Mouse (Mus musculus) CH12.LX (cell line): ENCODE measurements around the gene Gpr179. TPM values are rescaled to one million over a fixed set of nuclear protein-coding genes. Genes with fewer than 3 reads are reported as not detected.

Experiments used
- DNase-seq: peaks from one replicate; pipeline ENCODE4 v3.0.0-alpha.2; 2013; ENCODE audit errors: extremely low read depth
- H3K27ac ChIP-seq: 2 replicates; pipeline ENCODE4 v1.5.1; 2012; ENCODE audit warnings: low read depth, mild to moderate bottlenecking, control low read depth, moderate library complexity; ENCODE audit not compliant: insufficient read depth
- H3K27me3 ChIP-seq: replicated peaks from 2 replicates; pipeline ENCODE3; 2012; ENCODE audit warnings: inconsistent platforms
- H3K36me3 ChIP-seq, 2 experiments: replicated peaks in 1 of 2; 2 replicates each; pipeline versions ENCODE3 to v1.6.1; 2012; ENCODE audit warnings: inconsistent platforms in 1 of 2, low read length in 1 of 2, mild to moderate bottlenecking in 1 of 2, mixed read lengths in 1 of 2, moderate library complexity in 1 of 2; ENCODE audit not compliant: control insufficient read depth in 1 of 2, insufficient read depth in 1 of 2
- H3K4me1 ChIP-seq, 2 experiments: 2 replicates each; pipeline ENCODE4 v1.6.1; 2012; ENCODE audit warnings: inconsistent platforms in 1 of 2, moderate library complexity in 1 of 2; ENCODE audit not compliant: insufficient read depth in 2 of 2, control insufficient read depth in 1 of 2
- H3K4me2 ChIP-seq: 2 replicates; pipeline ENCODE4 v1.6.1; 2012; ENCODE audit warnings: low read depth, mild to moderate bottlenecking, control low read depth; ENCODE audit not compliant: poor library complexity, insufficient read depth, severe bottlenecking
- H3K4me3 ChIP-seq, 3 experiments: fragments of 150-350 bp in 1 of 3; sonication (generic) in 1 of 3; replicated peaks in 1 of 3; 2 replicates each; pipeline versions ENCODE3 to v1.5.1; 2011 to 2012; ENCODE audit warnings: low read depth in 2 of 3, low read length in 2 of 3, mild to moderate bottlenecking in 2 of 3, moderate library complexity in 2 of 3, control low read depth in 1 of 3, improper control_type of control experiment in 1 of 3, inconsistent platforms in 1 of 3, mixed read lengths in 1 of 3; ENCODE audit not compliant: poor library complexity in 1 of 3
- H3K79me2 ChIP-seq: replicated peaks from 2 replicates; pipeline ENCODE4 v1.6.1; 2012; ENCODE audit warnings: mild to moderate bottlenecking, moderate library complexity; ENCODE audit not compliant: control insufficient read depth, poor library complexity, insufficient read depth, severe bottlenecking; ENCODE audit errors: extremely low read depth
- H3K9ac ChIP-seq: 2 replicates; pipeline ENCODE4 v1.6.1; 2012; ENCODE audit warnings: low read depth, mild to moderate bottlenecking, control low read depth, moderate library complexity; ENCODE audit not compliant: insufficient read depth
- H3K9me3 ChIP-seq: replicated peaks from 2 replicates; pipeline ENCODE3; 2012; ENCODE audit warnings: low read length, inconsistent platforms, mixed read lengths
- CHD2 ChIP-seq: IDR thresholded peaks from 2 replicates; pipeline ENCODE4 v1.6.1; 2011; ENCODE audit warnings: low read length, improper control_type of control experiment
- CTCF ChIP-seq, 2 experiments: IDR thresholded peaks in 1 of 2; conservative IDR thresholded peaks in 1 of 2; 2 replicates each; pipeline ENCODE4 v1.5.1; 2011 to 2012; ENCODE audit warnings: low read depth in 2 of 2, low read length in 2 of 2, improper control_type of control experiment in 1 of 2, inconsistent platforms in 1 of 2, mild to moderate bottlenecking in 1 of 2, moderate library complexity in 1 of 2
- E2F4 ChIP-seq: IDR thresholded peaks from 2 replicates; pipeline ENCODE4 v1.6.1; 2011; ENCODE audit warnings: low read depth, low read length, improper control_type of control experiment; ENCODE audit not compliant: insufficient replicate concordance
- ETS1 ChIP-seq: conservative IDR thresholded peaks from 2 replicates; pipeline ENCODE4 v1.6.1; 2012; ENCODE audit warnings: low read depth, mild to moderate bottlenecking, inconsistent platforms, low read length, improper control_type of control experiment, moderate library complexity
- JUN ChIP-seq: IDR thresholded peaks from 2 replicates; pipeline ENCODE4 v1.6.1; 2011; ENCODE audit warnings: low read depth, mild to moderate bottlenecking, low read length, improper control_type of control experiment, moderate library complexity; ENCODE audit not compliant: insufficient read depth
- KAT2A ChIP-seq: IDR thresholded peaks from 2 replicates; pipeline ENCODE4 v1.6.1; 2012; ENCODE audit warnings: low read length, improper control_type of control experiment, inconsistent platforms; ENCODE audit not compliant: insufficient replicate concordance
- MAFK ChIP-seq: IDR thresholded peaks from 2 replicates; pipeline ENCODE4 v1.6.1; 2011; ENCODE audit warnings: low read length, improper control_type of control experiment; ENCODE audit not compliant: insufficient replicate concordance
- MAZ ChIP-seq: IDR thresholded peaks from 2 replicates; pipeline ENCODE4 v1.6.1; 2012; ENCODE audit warnings: low read depth, mild to moderate bottlenecking, inconsistent platforms, low read length, improper control_type of control experiment, moderate library complexity
- NRF1 ChIP-seq: IDR thresholded peaks from 2 replicates; pipeline ENCODE4 v1.6.1; 2014; ENCODE audit warnings: low read depth, mild to moderate bottlenecking, inconsistent platforms, low read length, improper control_type of control experiment, moderate library complexity
- SIN3A ChIP-seq: IDR thresholded peaks from 2 replicates; pipeline ENCODE4 v1.6.1; 2012; ENCODE audit warnings: low read length, improper control_type of control experiment, inconsistent platforms
- SMC3 ChIP-seq: IDR thresholded peaks from 2 replicates; pipeline ENCODE4 v1.6.1; 2011; ENCODE audit warnings: low read depth, low read length, improper control_type of control experiment
- USF2 ChIP-seq: conservative IDR thresholded peaks from 2 replicates; pipeline ENCODE4 v1.6.1; 2011; ENCODE audit warnings: low read depth, low read length, improper control_type of control experiment
- ZC3H11A ChIP-seq: IDR thresholded peaks from 2 replicates; pipeline ENCODE4 v1.6.1; 2012; ENCODE audit warnings: low read depth, mild to moderate bottlenecking, inconsistent platforms, low read length, improper control_type of control experiment
- ZKSCAN1 ChIP-seq: IDR thresholded peaks from 2 replicates; pipeline ENCODE4 v1.6.1; 2012; ENCODE audit warnings: low read depth, inconsistent platforms, low read length, improper control_type of control experiment, borderline replicate concordance
- ZMIZ1 ChIP-seq: IDR thresholded peaks from 2 replicates; pipeline ENCODE4 v1.6.1; 2012; ENCODE audit warnings: low read depth, mild to moderate bottlenecking, inconsistent platforms, low read length, improper control_type of control experiment
- ZNF384 ChIP-seq: IDR thresholded peaks from 2 replicates; pipeline ENCODE4 v1.6.1; 2012; ENCODE audit warnings: low read depth, low read length, improper control_type of control experiment, inconsistent platforms
- dilution Hi-C: fragments of 300-500 bp; cut with MboI; formaldehyde crosslinking; loops from 2 replicates; pipeline ENCODE4 v1.14.3; 2020; ENCODE audit warnings: low sequenced_read_pairs; ENCODE audit not compliant: extremely low pct_unique_long_range_greater_than_20kb, extremely low pct_ligation_motif_present
- in situ Hi-C: fragments of 300-500 bp; cut with MboI; formaldehyde crosslinking; loops from 3 replicates; pipeline ENCODE4 v1.14.3; 2019; ENCODE audit warnings: low sequenced_read_pairs, low pct_ligation_motif_present, low pct_unique_long_range_greater_than_20kb, mixed read lengths
- polyA plus RNA-seq: library from polyadenylated mRNA; unstranded; fragments of >175 nt; gene quantifications from 2 replicates; pipeline ENCODE4 v1.2.1, GENCODE M21; 2012; ENCODE audit warnings: low read depth; ENCODE audit not compliant: insufficient read length
- total RNA-seq, 2 experiments: library from RNA; depleted of rRNA; stranded (reverse); fragments of 300-350 nt in 1 of 2; fragments of >200 nt in 1 of 2; gene quantifications; 2 replicates each; pipeline ENCODE4 v1.2.3; 2012 to 2014

Gene Gpr179
- total and polyA plus RNA-seq, 3 experiments, result 0.03 to 0.08 TPM; not detected in 1

DNA sequence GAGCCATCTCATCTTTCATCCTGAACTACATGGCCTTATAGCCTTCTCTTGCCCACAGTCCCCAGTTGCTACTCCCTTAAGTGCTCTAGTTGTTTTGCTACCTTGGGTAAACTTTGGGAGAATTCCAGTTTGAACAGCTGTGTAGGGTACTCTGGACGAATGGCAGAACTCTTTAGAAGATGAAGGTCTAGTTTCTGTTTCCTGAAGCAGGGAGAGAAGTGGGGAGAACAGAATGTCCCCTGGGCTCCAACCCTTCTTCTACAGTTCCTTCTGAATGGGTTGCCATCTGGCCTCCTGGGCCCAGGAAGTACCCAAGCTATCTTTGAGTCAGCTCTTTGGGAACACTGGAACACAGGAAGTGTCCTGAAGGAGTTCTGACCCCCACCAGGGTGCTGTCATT is 18.0 kb downstream of the Gpr179 start:
- in situ Hi-C loops (no loop called here), dilution Hi-C loops (no loop called here)
- DNase-seq, result no peak
- Histone ChIP-seq H3K27ac (no peak overlapping the region), H3K79me2 (no peaks in the 10 kb centered on the region), H3K4me2 (no peak overlapping the region), H3K27me3 (no peaks in the 10 kb centered on the region), H3K9me3 (no peaks in the 10 kb centered on the region), H3K36me3 (peaks cover 10 to 40% of the 10 kb centered on the region in 2 experiments), H3K4me3 (no peak overlapping the region), H3K4me1 (peaks cover 20 to 45% of the 10 kb centered on the region in 2 experiments), H3K9ac (no peak overlapping the region)
- no peak for TF ChIP-seq ZNF384
- TF ChIP-seq CTCF (conservative IDR thresholded peaks at IDR 0.05 in 1 of 2, IDR thresholded peaks at IDR 0.05 in 1 of 2; ENCODE audit: low read depth in 2 of 2, low read length in 2 of 2), result no peak
- no peak for TF ChIP-seq ZKSCAN1
- TF ChIP-seq CHD2, result no peak
- TF ChIP-seq MAZ, result no peak
- TF ChIP-seq ZMIZ1, result no peak
- no peak for TF ChIP-seq ETS1
- TF ChIP-seq NRF1, result no peak

DNA sequence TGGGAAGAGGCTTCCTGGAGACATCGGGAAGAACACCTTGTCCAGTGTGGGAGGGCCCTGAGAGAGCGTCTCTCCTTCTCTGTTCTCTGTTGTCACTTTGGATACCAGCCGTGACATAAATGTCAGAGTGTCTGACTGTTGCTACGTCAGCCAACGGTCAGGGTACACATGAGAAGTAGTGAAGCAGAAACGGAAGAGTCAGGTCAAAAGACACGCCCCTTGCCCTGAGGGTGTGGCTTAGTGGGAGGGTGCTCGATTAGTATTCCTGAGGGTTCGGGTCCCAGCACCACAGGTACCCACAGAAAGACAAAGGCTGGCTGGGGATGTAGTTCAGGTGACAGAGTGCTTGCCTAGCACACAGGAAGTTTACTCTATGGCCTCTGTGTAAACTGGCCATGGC is 18.8 kb downstream of the Gpr179 start:
- TF ChIP-seq USF2, result no peak
- no peak for TF ChIP-seq MAZ
- TF ChIP-seq KAT2A, result no peak
- no peak for TF ChIP-seq ETS1
- TF ChIP-seq SMC3, result no peak
- TF ChIP-seq E2F4, result no peak
- TF ChIP-seq ZC3H11A, result no peak
- no peak for TF ChIP-seq JUN
- TF ChIP-seq SIN3A, result no peak
- no peak for TF ChIP-seq ZMIZ1
- no peak for TF ChIP-seq MAFK
- TF ChIP-seq NRF1, result no peak
- Histone ChIP-seq H3K36me3 (peaks cover 18 to 48% of the 10 kb centered on the region in 2 experiments), H3K9me3 (no peaks in the 10 kb centered on the region), H3K27me3 (no peaks in the 10 kb centered on the region), H3K9ac (no peak overlapping the region), H3K4me2 (no peak overlapping the region), H3K79me2 (no peaks in the 10 kb centered on the region), H3K4me3 (no peak overlapping the region), H3K27ac (no peak overlapping the region), H3K4me1 (peaks cover 20 to 53% of the 10 kb centered on the region in 2 experiments)
- DNase-seq, result peak; percentile 40
- in situ Hi-C loops (no loop called here), dilution Hi-C loops (no loop called here)
